12 mouse cellular contexts compared by ENCODE assay signal in genomic region chr10:40443806-40444357, GRCm38 (mm10).
DNase-seq lines count a peak whose midpoint lies in the region; ATAC-seq and TF ChIP-seq lines count a peak whose summit lies in the region.
"Had no signal": no experiment of that assay in that cellular context is flagged by ENCODE, and none has a peak within 500 bp of the region (broad histone marks: within the 10 kb centered on the region; RNA-seq: fewer than 3 reads in every experiment).

No protein-coding gene starts in this region.

- peaks cover 5% of the 10 kb centered on the region; the same call in 1 of the 2 replicates for H3K36me3 ChIP-seq in limb, embryonic 12.5 days
- no peaks in the 10 kb centered on the region for H3K36me3 ChIP-seq in limb, embryonic 10.5 days
- H3K36me3 ChIP-seq in intestine, postnatal 0 days (ENCODE audit: control insufficient read depth, insufficient read depth) = no peaks in the 10 kb centered on the region
- no peaks in the 10 kb centered on the region for H3K36me3 ChIP-seq in stomach, embryonic 16.5 days (ENCODE audit: control insufficient read depth, insufficient read depth, low read length)

- WGBS in limb, embryonic 12.5 days = 57% methylated on average over 6 of the region's 6 CpGs
- WGBS in limb, embryonic 10.5 days = 87% methylated on average over 6 of the region's 6 CpGs
- 37% methylated on average over 6 of the region's 6 CpGs for WGBS in intestine, postnatal 0 days
- WGBS in stomach, embryonic 16.5 days = 61% methylated on average over 6 of the region's 6 CpGs

- H3K27me3 ChIP-seq in limb, embryonic 12.5 days = no peaks in the 10 kb centered on the region
- H3K27me3 ChIP-seq in limb, embryonic 10.5 days (ENCODE audit: low read depth, poor library complexity, severe bottlenecking) = no peaks in the 10 kb centered on the region
- no peaks in the 10 kb centered on the region for H3K27me3 ChIP-seq in intestine, postnatal 0 days (replicated peaks; ENCODE audit: control insufficient read depth, insufficient read depth, low read length)
- no peaks in the 10 kb centered on the region for H3K27me3 ChIP-seq in stomach, embryonic 16.5 days (ENCODE audit: control insufficient read depth, insufficient read depth, low read length)

- no peak for TF ChIP-seq CTCF in intestine, postnatal 0 days (IDR thresholded peaks at IDR 0.05; ENCODE audit: low read depth)

- no peak overlapping the region for H3K9ac ChIP-seq in limb, embryonic 12.5 days (replicated peaks)
- H3K9ac ChIP-seq in intestine, postnatal 0 days (ENCODE audit: low read depth, low read length) = no peak overlapping the region
- H3K9ac ChIP-seq in stomach, embryonic 16.5 days (ENCODE audit: low read length) = no peak overlapping the region
- H3K9ac ChIP-seq: liver, postnatal 0 days had no signal

- DNase-seq in limb, embryonic 10.5 days (ENCODE audit: low spot score) = no peak
- DNase-seq in fibroblast of lung, adult 2 months (ENCODE audit: low read depth) = peak; percentile 41
- DNase-seq in heart, adult 18-20 months = no peak
- DNase-seq: cerebellum, postnatal 25 days; heart, adult 2 months; heart, postnatal 36 days; liver, postnatal 0 days; thymus, postnatal 36 days had no signal

- H3K27ac ChIP-seq in limb, embryonic 12.5 days = peak overlapping the region; percentile 68; the same call in 1 of the 2 replicates
- H3K27ac ChIP-seq in limb, embryonic 10.5 days = no peak overlapping the region
- H3K27ac ChIP-seq in intestine, postnatal 0 days (ENCODE audit: low read depth, low read length) = peak overlapping the region; percentile 70; the same call in 1 of the 2 replicates
- peak overlapping the region; percentile 19; the same call in 1 of the 2 replicates for H3K27ac ChIP-seq in stomach, embryonic 16.5 days (ENCODE audit: low read length)
- H3K27ac ChIP-seq: heart, adult 2 months had no signal

- ATAC-seq in limb, embryonic 12.5 days (ENCODE audit: insufficient number of reproducible peaks, insufficient read depth, low FRiP score, low TSS enrichment, low read depth) = no peak
- peak; percentile 85 for ATAC-seq in intestine, postnatal 0 days
- ATAC-seq in stomach, embryonic 16.5 days (ENCODE audit: insufficient read depth, low FRiP score) = no peak
- ATAC-seq in inflammation-experienced regulatory T-cells, adult 6 months = no peak
- ATAC-seq: liver, postnatal 0 days had no signal

- H3K9me3 ChIP-seq in limb, embryonic 12.5 days = no peaks in the 10 kb centered on the region
- H3K9me3 ChIP-seq in limb, embryonic 10.5 days (replicated peaks) = no peaks in the 10 kb centered on the region
- no peaks in the 10 kb centered on the region for H3K9me3 ChIP-seq in intestine, postnatal 0 days (ENCODE audit: control insufficient read depth)
- no peaks in the 10 kb centered on the region for H3K9me3 ChIP-seq in stomach, embryonic 16.5 days (replicated peaks; ENCODE audit: control insufficient read depth, low read length)

- H3K4me1 ChIP-seq in limb, embryonic 12.5 days (replicated peaks) = peaks cover 22% of the 10 kb centered on the region
- peaks cover 5% of the 10 kb centered on the region for H3K4me1 ChIP-seq in limb, embryonic 10.5 days
- H3K4me1 ChIP-seq in intestine, postnatal 0 days (replicated peaks; ENCODE audit: control insufficient read depth, insufficient read depth, low read length) = no peaks in the 10 kb centered on the region; the same call in 1 of the 2 replicates
- H3K4me1 ChIP-seq in stomach, embryonic 16.5 days (ENCODE audit: control insufficient read depth, insufficient read depth, low read length) = 0 out of 2 replicates have a peak, but pooled peaks cover 3% of the 10 kb centered on the region

- no peak overlapping the region for H3K4me2 ChIP-seq in limb, embryonic 12.5 days
- H3K4me2 ChIP-seq in intestine, postnatal 0 days (replicated peaks; ENCODE audit: low read depth) = peak overlapping the region; percentile 41
- no peak overlapping the region for H3K4me2 ChIP-seq in stomach, embryonic 16.5 days (ENCODE audit: low read depth, low read length)

- H3K4me3 ChIP-seq in limb, embryonic 12.5 days (replicated peaks) = no peak overlapping the region
- no peak overlapping the region for H3K4me3 ChIP-seq in limb, embryonic 10.5 days
- H3K4me3 ChIP-seq in intestine, postnatal 0 days (ENCODE audit: low read depth, low read length) = no peak overlapping the region
- no peak overlapping the region for H3K4me3 ChIP-seq in stomach, embryonic 16.5 days (replicated peaks; ENCODE audit: low read length)
- H3K4me3 ChIP-seq: heart, adult 2 months had no signal
